Mouse (Mus musculus): ENCODE measurements around the gene Foxj1. TPM values are rescaled to one million over a fixed set of nuclear protein-coding genes. Genes with fewer than 3 reads are reported as not detected.

The Foxj1 gene
- polyA plus RNA-seq, 1 experiment from 2014 or later = 0.12 TPM

DNA sequence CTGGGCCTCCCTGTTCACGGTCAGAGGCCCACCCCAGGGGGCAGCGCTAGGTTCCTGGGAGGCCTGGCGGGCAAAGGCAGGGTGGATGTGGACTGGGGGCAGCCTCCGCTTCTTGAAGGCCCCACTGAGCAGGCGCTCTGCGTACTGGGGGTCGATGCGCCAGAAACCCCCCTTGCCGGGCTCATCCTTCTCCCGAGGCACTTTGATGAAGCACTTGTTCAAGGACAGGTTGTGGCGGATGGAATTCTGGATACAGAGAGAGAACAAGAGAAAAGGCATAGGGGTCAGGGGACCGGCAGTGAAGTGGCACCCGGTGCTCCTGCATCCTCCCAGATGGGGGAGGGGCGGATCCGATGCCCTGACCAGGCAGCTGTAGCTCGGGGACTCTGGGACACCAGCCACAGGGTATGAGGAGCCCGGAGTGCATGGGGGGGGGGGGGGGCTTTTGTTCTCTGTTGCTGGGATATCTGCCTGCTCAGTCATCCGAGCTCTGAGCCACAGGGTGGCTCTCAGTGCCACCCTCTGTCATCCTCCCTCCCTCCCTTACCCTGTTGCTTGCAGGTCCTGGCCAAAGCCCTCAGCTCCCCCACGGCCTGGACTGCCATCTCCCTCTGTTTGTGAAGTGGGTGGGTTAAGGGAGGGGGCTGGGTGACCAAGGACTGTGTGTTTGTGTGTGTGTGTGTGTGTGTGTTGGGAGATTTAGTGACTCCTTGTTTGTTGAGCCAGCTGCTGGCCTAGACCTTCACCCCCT, 2.8 kb downstream of the Foxj1 start:
- no peak for ATAC-seq (ENCODE audit: insufficient number of reproducible peaks, insufficient read depth, low FRiP score, low read depth)
- Histone ChIP-seq H3K27me3 (ENCODE audit: control insufficient read depth, insufficient read depth, low read length) (peaks cover 24% of the 10 kb centered on the region), H3K4me2 (ENCODE audit: low read length) (no peak overlapping the region), H3K9me3 (ENCODE audit: control insufficient read depth, low read length) (no peaks in the 10 kb centered on the region), H3K36me3 (ENCODE audit: control insufficient read depth, insufficient read depth, low read length) (no peaks in the 10 kb centered on the region), H3K9ac (ENCODE audit: low read length) (peak overlapping the region; percentile 27; the same call in 1 of the 2 replicates), H3K27ac (replicated peaks in 1 of 2; ENCODE audit: control insufficient read depth in 1 of 2, insufficient read depth in 1 of 2, low read depth in 2 of 2, low read length in 2 of 2) (no peak overlapping the region), H3K4me3 (ENCODE audit: control insufficient read depth in 1 of 2, insufficient read depth in 1 of 2, low read depth in 1 of 2, low read length in 2 of 2) (no peak overlapping the region), H3K4me1 (ENCODE audit: control insufficient read depth in 2 of 2, insufficient read depth in 2 of 2, low read length in 2 of 2) (peaks cover 17 to 27% of the 10 kb centered on the region in 2 experiments)
- 49% methylated on average over 18 of the region's 19 CpGs for WGBS

- Histone ChIP-seq H3K36me3 (ENCODE audit: control insufficient read depth, insufficient read depth, low read length) (no peaks in the 10 kb centered on the region), H3K4me1 (ENCODE audit: control insufficient read depth in 2 of 2, insufficient read depth in 2 of 2, low read length in 2 of 2) (peaks cover 15 to 25% of the 10 kb centered on the region in 2 experiments), H3K9ac (ENCODE audit: low read length) (no peak overlapping the region), H3K27ac (replicated peaks in 1 of 2; ENCODE audit: control insufficient read depth in 1 of 2, insufficient read depth in 1 of 2, low read depth in 2 of 2, low read length in 2 of 2) (no peak overlapping the region), H3K27me3 (ENCODE audit: control insufficient read depth, insufficient read depth, low read length) (peaks cover 24% of the 10 kb centered on the region), H3K4me3 (ENCODE audit: control insufficient read depth in 1 of 2, insufficient read depth in 1 of 2, low read depth in 1 of 2, low read length in 2 of 2) (no peak overlapping the region), H3K4me2 (ENCODE audit: low read length) (no peak overlapping the region), H3K9me3 (ENCODE audit: control insufficient read depth, low read length) (no peaks in the 10 kb centered on the region)
- ATAC-seq (ENCODE audit: insufficient number of reproducible peaks, insufficient read depth, low FRiP score, low read depth) = no peak
- 79% methylated on average over 7 of the region's 7 CpGs for WGBS
Measured at GRCm38 (mm10) chr11:116330211-116330518, 5.0 kb downstream of the Foxj1 start.

- Histone ChIP-seq H3K36me3 (ENCODE audit: control insufficient read depth, insufficient read depth, low read length) (no peaks in the 10 kb centered on the region), H3K4me2 (ENCODE audit: low read length) (no peak overlapping the region), H3K4me3 (ENCODE audit: control insufficient read depth in 1 of 2, insufficient read depth in 1 of 2, low read depth in 1 of 2, low read length in 2 of 2) (no peak overlapping the region), H3K4me1 (ENCODE audit: control insufficient read depth in 2 of 2, insufficient read depth in 2 of 2, low read length in 2 of 2) (peaks cover 11 to 19% of the 10 kb centered on the region in 2 experiments), H3K27ac (replicated peaks in 1 of 2; ENCODE audit: control insufficient read depth in 1 of 2, insufficient read depth in 1 of 2, low read depth in 2 of 2, low read length in 2 of 2) (no peak overlapping the region), H3K9ac (ENCODE audit: low read length) (no peak overlapping the region), H3K27me3 (ENCODE audit: control insufficient read depth, insufficient read depth, low read length) (peaks cover 18% of the 10 kb centered on the region), H3K9me3 (ENCODE audit: control insufficient read depth, low read length) (no peaks in the 10 kb centered on the region)
- 51% methylated on average over 18 of the region's 18 CpGs for WGBS
- no peak; the same call in 1 of the 2 replicates for ATAC-seq (ENCODE audit: insufficient number of reproducible peaks, insufficient read depth, low FRiP score, low read depth)
Measured at GRCm38 (mm10) chr11:116329314-116330210, 5.6 kb downstream of the Foxj1 start.

GRCm38 (mm10) chr11:116326963-116327603, 8.1 kb downstream of the Foxj1 start:
- Histone ChIP-seq H3K36me3 (ENCODE audit: control insufficient read depth, insufficient read depth, low read length) (no peaks in the 10 kb centered on the region), H3K27ac (replicated peaks in 1 of 2; ENCODE audit: control insufficient read depth in 1 of 2, insufficient read depth in 1 of 2, low read depth in 2 of 2, low read length in 2 of 2) (no peak overlapping the region), H3K4me2 (ENCODE audit: low read length) (no peak overlapping the region), H3K9me3 (ENCODE audit: control insufficient read depth, low read length) (no peaks in the 10 kb centered on the region), H3K4me1 (ENCODE audit: control insufficient read depth in 2 of 2, insufficient read depth in 2 of 2, low read length in 2 of 2) (peaks cover 8 to 11% of the 10 kb centered on the region in 2 experiments), H3K9ac (ENCODE audit: low read length) (no peak overlapping the region), H3K4me3 (ENCODE audit: control insufficient read depth in 1 of 2, insufficient read depth in 1 of 2, low read depth in 1 of 2, low read length in 2 of 2) (no peak overlapping the region), H3K27me3 (ENCODE audit: control insufficient read depth, insufficient read depth, low read length) (no peaks in the 10 kb centered on the region)
- 79% methylated on average over 7 of the region's 7 CpGs for WGBS
- ATAC-seq (ENCODE audit: insufficient number of reproducible peaks, insufficient read depth, low FRiP score, low read depth) = no peak

- no peaks in the 10 kb centered on the region for H3K9me3 ChIP-seq (ENCODE audit: control insufficient read depth, low read length)
- H3K27ac ChIP-seq (replicated peaks in 1 of 2; ENCODE audit: control insufficient read depth in 1 of 2, insufficient read depth in 1 of 2, low read depth in 2 of 2, low read length in 2 of 2) = no peak overlapping the region
- H3K4me1 ChIP-seq (ENCODE audit: control insufficient read depth in 2 of 2, insufficient read depth in 2 of 2, low read length in 2 of 2) = peaks cover 0 to 3% of the 10 kb centered on the region in 2 experiments; a peak in 1 of 4 replicates
- WGBS = 2% methylated on average over 40 of the region's 41 CpGs
- ATAC-seq (ENCODE audit: insufficient number of reproducible peaks, insufficient read depth, low FRiP score, low read depth) = peak; percentile 62; the same call in 1 of the 2 replicates
- H3K4me2 ChIP-seq (ENCODE audit: low read length) = peak overlapping the region; percentile 90
- peaks cover 3% of the 10 kb centered on the region; the same call in 1 of the 2 replicates for H3K27me3 ChIP-seq (ENCODE audit: control insufficient read depth, insufficient read depth, low read length)
- no peaks in the 10 kb centered on the region for H3K36me3 ChIP-seq (ENCODE audit: control insufficient read depth, insufficient read depth, low read length)
- H3K9ac ChIP-seq (ENCODE audit: low read length) = peak overlapping the region; percentile 70
- peak overlapping the region; percentile 42 to 48 for H3K4me3 ChIP-seq (ENCODE audit: control insufficient read depth in 1 of 2, insufficient read depth in 1 of 2, low read depth in 1 of 2, low read length in 2 of 2)
Measured at GRCm38 (mm10) chr11:116318719-116319659, 16.2 kb downstream of the Foxj1 start.

DNA sequence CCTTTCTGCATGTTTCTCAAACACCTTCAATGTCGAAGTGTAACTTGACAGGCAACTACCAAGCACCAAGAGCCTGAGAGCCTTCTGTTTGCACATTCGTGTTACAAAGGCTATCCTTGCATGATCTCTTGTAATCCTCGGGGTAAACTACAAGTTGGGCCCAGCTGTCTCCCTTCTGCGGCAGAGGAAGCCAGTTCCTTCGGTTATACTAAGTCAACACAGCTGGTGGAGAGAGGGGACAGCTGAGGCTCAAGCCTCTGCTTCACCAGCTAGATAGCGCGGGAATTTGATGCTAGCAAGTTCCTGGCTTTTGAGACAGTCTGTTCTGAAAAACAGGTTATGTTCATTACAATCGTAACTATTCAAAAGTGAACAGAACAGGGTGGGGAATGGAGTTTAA, 22.8 kb downstream of the Foxj1 start:
- Histone ChIP-seq H3K36me3 (ENCODE audit: control insufficient read depth, insufficient read depth, low read length) (no peaks in the 10 kb centered on the region), H3K9me3 (ENCODE audit: control insufficient read depth, low read length) (no peaks in the 10 kb centered on the region), H3K9ac (ENCODE audit: low read length) (no peak overlapping the region), H3K4me3 (ENCODE audit: control insufficient read depth in 1 of 2, insufficient read depth in 1 of 2, low read depth in 1 of 2, low read length in 2 of 2) (no peak overlapping the region), H3K27ac (replicated peaks in 1 of 2; ENCODE audit: control insufficient read depth in 1 of 2, insufficient read depth in 1 of 2, low read depth in 2 of 2, low read length in 2 of 2) (no peak overlapping the region), H3K4me1 (ENCODE audit: control insufficient read depth in 2 of 2, insufficient read depth in 2 of 2, low read length in 2 of 2) (no peaks in the 10 kb centered on the region), H3K4me2 (ENCODE audit: low read length) (no peak overlapping the region), H3K27me3 (ENCODE audit: control insufficient read depth, insufficient read depth, low read length) (no peaks in the 10 kb centered on the region)
- no peak for ATAC-seq (ENCODE audit: insufficient number of reproducible peaks, insufficient read depth, low FRiP score, low read depth)
- 50% methylated on average over 8 of the region's 8 CpGs for WGBS
